Mouse (Mus musculus) small intestine, adult 2 months (tissue): Measurements from ENCODE around the gene Atp2c1. TPM values are rescaled to one million over a fixed set of nuclear protein-coding genes. Genes with fewer than 3 reads are reported as not detected.

Experiments
- H3K27ac ChIP-seq: fragments of 200-500 bp; 2 replicates; pipeline ENCODE4 v1.5.1; 2012; ENCODE audit warnings: low read depth, low read length, control low read depth, inconsistent platforms; ENCODE audit not compliant: insufficient read depth
- H3K27me3 ChIP-seq: fragments of 200-500 bp; 2 replicates; pipeline ENCODE4 v1.6.1; 2012; ENCODE audit warnings: mild to moderate bottlenecking, moderate library complexity, low read length, inconsistent platforms; ENCODE audit not compliant: control insufficient read depth, insufficient read depth
- H3K36me3 ChIP-seq: fragments of 200-500 bp; 2 replicates; pipeline ENCODE4 v1.6.1; 2012; ENCODE audit warnings: mild to moderate bottlenecking, low read length, control low read depth, inconsistent platforms; ENCODE audit not compliant: control insufficient read depth, insufficient read depth
- H3K4me1 ChIP-seq: fragments of 200-500 bp; 2 replicates; pipeline ENCODE4 v1.6.1; 2012; ENCODE audit warnings: low read length, inconsistent platforms, mixed read lengths; ENCODE audit not compliant: control insufficient read depth, insufficient read depth, insufficient read length
- H3K4me3 ChIP-seq: fragments of 200-500 bp; 2 replicates; pipeline ENCODE4 v1.5.1; 2012; ENCODE audit warnings: low read depth, mild to moderate bottlenecking, control low read depth, inconsistent platforms, low read length, moderate library complexity
- CTCF ChIP-seq: fragments of 200-500 bp; IDR thresholded peaks from 2 replicates; pipeline ENCODE4 v1.5.1; 2012; ENCODE audit warnings: low read depth, mild to moderate bottlenecking, control low read depth, inconsistent platforms, low read length, moderate library complexity, mixed read lengths; ENCODE audit not compliant: insufficient replicate concordance, insufficient read length; ENCODE audit errors: extremely low read depth
- POLR2A ChIP-seq: fragments of 200-500 bp; IDR thresholded peaks from 2 replicates; pipeline ENCODE4 v1.6.1; 2012; ENCODE audit warnings: low read depth, mild to moderate bottlenecking, control low read depth, inconsistent platforms, low read length, moderate library complexity
- WGBS: fragments of 180-500 bp; shearing (Covaris S2); methylation state at CpG from one replicate; pipeline ENCODE4 v1.1.7; 2018; 5-methylcytosine and 5-hydroxymethylcytosine counted together
- polyA plus RNA-seq: library from polyadenylated mRNA; depleted of rRNA; stranded (reverse); fragments of >200 nt; gene quantifications from 2 replicates; pipeline ENCODE4 v1.2.3, GENCODE M21; 2012

Atp2c1 gene
- polyA plus RNA-seq, 1 experiment: 34.1 TPM

- TF ChIP-seq CTCF (no peak), POLR2A (no peak)
- Histone ChIP-seq H3K27me3 (no peaks in the 10 kb centered on the region), H3K27ac (no peak overlapping the region), H3K36me3 (peaks cover 3% of the 10 kb centered on the region; the same call in 1 of the 2 replicates), H3K4me3 (no peak overlapping the region), H3K4me1 (peaks cover 6% of the 10 kb centered on the region)
- 67% methylated on average over 5 of the region's 5 CpGs for WGBS
Observed at GRCm38 (mm10) chr9:105488363-105488762, 38.8 kb downstream of the Atp2c1 start.

- H3K4me3 ChIP-seq: no peak overlapping the region
- peaks cover 8% of the 10 kb centered on the region for H3K4me1 ChIP-seq
- TF ChIP-seq CTCF: no peak
- no peak for TF ChIP-seq POLR2A
- no peaks in the 10 kb centered on the region for H3K27me3 ChIP-seq
- 0 out of 2 replicates have a peak overlapping the region, but pooled peaks have one; percentile 24 for H3K27ac ChIP-seq
- 35% methylated on average over 5 of the region's 5 CpGs for WGBS
- H3K36me3 ChIP-seq: 0 out of 2 replicates have a peak, but pooled peaks cover 1% of the 10 kb centered on the region
Observed at GRCm38 (mm10) chr9:105484338-105485084, 42.6 kb downstream of the Atp2c1 start.

DNA sequence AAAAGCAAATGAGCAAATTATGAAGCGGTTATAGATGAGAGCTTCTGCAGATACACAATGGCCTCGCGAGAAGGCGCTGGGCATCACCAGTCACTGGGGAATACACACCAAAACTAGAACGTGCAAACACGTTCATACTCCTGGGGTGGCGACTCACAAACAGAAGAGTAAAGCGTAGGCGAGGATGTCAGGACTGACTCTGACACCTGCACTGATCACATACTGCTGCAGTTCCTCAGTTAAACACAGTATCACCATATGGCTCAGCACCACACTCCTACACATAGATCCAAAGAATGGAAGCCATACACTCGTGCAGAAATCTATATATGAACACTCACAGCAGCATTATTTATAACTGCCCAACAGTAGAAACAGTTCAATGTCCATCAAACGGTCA, 43.2 kb downstream of the Atp2c1 start:
- H3K27me3 ChIP-seq: no peaks in the 10 kb centered on the region
- H3K4me3 ChIP-seq: no peak overlapping the region
- TF ChIP-seq CTCF (no peak), POLR2A (no peak)
- H3K4me1 ChIP-seq: peaks cover 8% of the 10 kb centered on the region
- H3K36me3 ChIP-seq: 0 out of 2 replicates have a peak, but pooled peaks cover 1% of the 10 kb centered on the region
- no peak overlapping the region for H3K27ac ChIP-seq
- WGBS: 88% methylated on average over 11 of the region's 11 CpGs

GRCm38 (mm10) chr9:105482715-105483510, 44.2 kb downstream of the Atp2c1 start:
- Histone ChIP-seq H3K4me1 (peaks cover 5% of the 10 kb centered on the region), H3K27me3 (no peaks in the 10 kb centered on the region), H3K36me3 (no peaks in the 10 kb centered on the region), H3K4me3 (no peak overlapping the region), H3K27ac (no peak overlapping the region)
- no peak for TF ChIP-seq CTCF
- TF ChIP-seq POLR2A: no peak
- 85% methylated on average over 4 of the region's 4 CpGs for WGBS

DNA sequence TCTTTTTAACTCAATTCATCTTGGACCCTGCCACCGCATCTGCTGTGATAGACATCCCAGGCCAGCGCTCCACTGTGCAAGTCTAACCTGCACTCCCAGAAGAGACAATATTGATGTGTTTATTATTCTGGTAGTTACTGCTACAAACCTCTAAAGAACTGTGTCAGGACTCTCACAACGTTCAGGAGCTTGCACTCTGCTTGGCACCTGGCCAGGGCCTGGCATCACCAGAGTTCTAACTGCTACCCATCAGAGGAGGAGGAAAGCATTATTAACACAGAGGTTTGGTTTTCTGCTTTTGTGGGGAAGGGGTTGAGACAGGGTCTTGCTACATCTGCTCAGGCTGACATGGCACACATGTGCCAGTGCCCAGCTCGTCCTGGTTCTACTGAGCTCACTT, 45.0 kb downstream of the Atp2c1 start:
- 72% methylated on average over 4 of the region's 4 CpGs for WGBS
- no peaks in the 10 kb centered on the region for H3K27me3 ChIP-seq
- no peak for TF ChIP-seq POLR2A
- no peak for TF ChIP-seq CTCF
- peaks cover 5% of the 10 kb centered on the region for H3K4me1 ChIP-seq
- H3K36me3 ChIP-seq: no peaks in the 10 kb centered on the region
- no peak overlapping the region for H3K27ac ChIP-seq
- H3K4me3 ChIP-seq: no peak overlapping the region

GRCm38 (mm10) chr9:105476134-105476533, 51.0 kb downstream of the Atp2c1 start:
- WGBS: 78% methylated on average over 3 of the region's 3 CpGs
- no peak for TF ChIP-seq CTCF
- no peak for TF ChIP-seq POLR2A

GRCm38 (mm10) chr9:105474910-105475309, 52.2 kb downstream of the Atp2c1 start:
- 86% methylated on average over 3 of the region's 3 CpGs for WGBS
- Histone ChIP-seq H3K4me3 (no peak overlapping the region), H3K27me3 (no peaks in the 10 kb centered on the region), H3K36me3 (no peaks in the 10 kb centered on the region), H3K4me1 (no peaks in the 10 kb centered on the region), H3K27ac (no peak overlapping the region)
- TF ChIP-seq POLR2A: no peak
- TF ChIP-seq CTCF: no peak

More at GRCm38 (mm10) chr9:105476134-105476533, 51.0 kb downstream of the Atp2c1 start:
- Histone ChIP-seq H3K4me3 (no peak overlapping the region), H3K36me3 (no peaks in the 10 kb centered on the region), H3K27me3 (no peaks in the 10 kb centered on the region), H3K4me1 (no peaks in the 10 kb centered on the region), H3K27ac (no peak overlapping the region)
